Mouse (Mus musculus) thymus, adult 2 months (tissue): Measurements from ENCODE around the gene Ccsap. TPM values are rescaled to one million over a fixed set of nuclear protein-coding genes. Genes with fewer than 3 reads are reported as not detected.

ENCODE experiments used
- DNase-seq: peaks from one replicate; pipeline ENCODE4 v3.0.0; 2021
- H3K27ac ChIP-seq: fragments of 200-500 bp; 2 replicates; pipeline ENCODE4 v1.5.1; 2012; ENCODE audit warnings: low read length, control low read depth; ENCODE audit not compliant: control insufficient read depth, insufficient read depth
- H3K27me3 ChIP-seq: fragments of 200-500 bp; 2 replicates; pipeline ENCODE4 v1.6.1; 2012; ENCODE audit warnings: mild to moderate bottlenecking, low read length, moderate library complexity, mixed read lengths; ENCODE audit not compliant: control insufficient read depth, insufficient read depth
- H3K36me3 ChIP-seq: fragments of 200-500 bp; 2 replicates; pipeline ENCODE4 v1.6.1; 2012; ENCODE audit warnings: mild to moderate bottlenecking, low read length, moderate library complexity; ENCODE audit not compliant: control insufficient read depth, insufficient read depth
- H3K4me1 ChIP-seq: fragments of 200-500 bp; replicated peaks from 2 replicates; pipeline ENCODE4 v1.6.1; 2012; ENCODE audit warnings: low read length; ENCODE audit not compliant: control insufficient read depth, insufficient read depth
- H3K4me3 ChIP-seq: fragments of 200-500 bp; 2 replicates; pipeline ENCODE4 v1.5.1; 2012; ENCODE audit warnings: mild to moderate bottlenecking, low read length, control low read depth, moderate library complexity; ENCODE audit not compliant: control insufficient read depth, insufficient read depth
- CTCF ChIP-seq: fragments of 200-500 bp; IDR thresholded peaks from 2 replicates; pipeline ENCODE4 v1.5.1; 2012; ENCODE audit warnings: mild to moderate bottlenecking, control low read depth, low read length, moderate library complexity, borderline replicate concordance; ENCODE audit not compliant: control insufficient read depth, poor library complexity, insufficient read depth; ENCODE audit errors: extremely low read depth
- POLR2A ChIP-seq: fragments of 200-500 bp; IDR thresholded peaks from 2 replicates; pipeline ENCODE4 v1.6.1; 2012; ENCODE audit warnings: mild to moderate bottlenecking, low read length, control low read depth, moderate library complexity; ENCODE audit not compliant: control insufficient read depth, poor library complexity, insufficient read depth; ENCODE audit errors: extremely low read depth
- WGBS: fragments of 180-500 bp; shearing (Covaris S2); methylation state at CpG from one replicate; pipeline ENCODE4 v1.1.7; 2018; 5-methylcytosine and 5-hydroxymethylcytosine counted together
- polyA plus RNA-seq: library from polyadenylated mRNA; depleted of rRNA; stranded (reverse); fragments of >200 nt; gene quantifications from 2 replicates; pipeline ENCODE4 v1.2.3, GENCODE M21; 2012

Ccsap gene
- polyA plus RNA-seq, 1 experiment: 7.3 TPM

- no peaks in the 10 kb centered on the region for H3K27me3 ChIP-seq
- no peak overlapping the region for H3K27ac ChIP-seq
- 12% methylated on average over 13 of the region's 13 CpGs for WGBS
- H3K4me3 ChIP-seq: no peak overlapping the region
- no peak for DNase-seq
- H3K36me3 ChIP-seq: peaks cover 6% of the 10 kb centered on the region
- peaks cover 4% of the 10 kb centered on the region for H3K4me1 ChIP-seq
- TF ChIP-seq POLR2A (no peak), CTCF (no peak)
Measured at GRCm38 (mm10) chr8:123845114-123845513, 14.9 kb downstream of the Ccsap start.

DNA sequence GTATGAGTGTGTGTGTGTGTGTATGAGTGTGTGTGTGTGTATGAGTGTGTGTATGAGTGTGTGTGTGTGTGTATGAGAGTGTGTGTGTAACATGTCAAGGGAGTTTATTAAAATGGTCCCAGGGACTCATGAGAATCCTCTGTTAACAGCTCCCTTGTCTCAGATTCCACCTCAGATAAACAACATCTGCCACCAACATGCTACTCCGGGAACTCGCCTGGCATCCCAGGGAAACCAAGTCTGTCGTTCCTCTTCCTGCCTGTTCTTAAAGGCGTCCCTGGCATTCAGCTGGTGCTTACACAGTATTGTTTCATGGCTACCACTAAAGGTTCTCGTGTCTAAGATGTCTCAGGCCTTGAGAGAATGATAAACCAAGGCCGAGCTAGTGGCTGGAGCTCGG, 15.7 kb downstream of the Ccsap start:
- Histone ChIP-seq H3K27ac (no peak overlapping the region), H3K36me3 (peaks cover 6% of the 10 kb centered on the region), H3K4me1 (peaks cover 4% of the 10 kb centered on the region), H3K27me3 (no peaks in the 10 kb centered on the region), H3K4me3 (no peak overlapping the region)
- DNase-seq: no peak
- no peak for TF ChIP-seq CTCF
- WGBS: 90% methylated on average over 7 of the region's 7 CpGs

- no peak overlapping the region for H3K4me3 ChIP-seq
- WGBS: 95% methylated on average over 12 of the region's 12 CpGs
- no peak overlapping the region for H3K27ac ChIP-seq
- H3K36me3 ChIP-seq: peaks cover 6% of the 10 kb centered on the region
- TF ChIP-seq CTCF (no peak), POLR2A (no peak)
- H3K4me1 ChIP-seq: peaks cover 4% of the 10 kb centered on the region
- DNase-seq: no peak
- no peaks in the 10 kb centered on the region for H3K27me3 ChIP-seq
Measured at GRCm38 (mm10) chr8:123842086-123842485, 17.9 kb downstream of the Ccsap start.

DNA sequence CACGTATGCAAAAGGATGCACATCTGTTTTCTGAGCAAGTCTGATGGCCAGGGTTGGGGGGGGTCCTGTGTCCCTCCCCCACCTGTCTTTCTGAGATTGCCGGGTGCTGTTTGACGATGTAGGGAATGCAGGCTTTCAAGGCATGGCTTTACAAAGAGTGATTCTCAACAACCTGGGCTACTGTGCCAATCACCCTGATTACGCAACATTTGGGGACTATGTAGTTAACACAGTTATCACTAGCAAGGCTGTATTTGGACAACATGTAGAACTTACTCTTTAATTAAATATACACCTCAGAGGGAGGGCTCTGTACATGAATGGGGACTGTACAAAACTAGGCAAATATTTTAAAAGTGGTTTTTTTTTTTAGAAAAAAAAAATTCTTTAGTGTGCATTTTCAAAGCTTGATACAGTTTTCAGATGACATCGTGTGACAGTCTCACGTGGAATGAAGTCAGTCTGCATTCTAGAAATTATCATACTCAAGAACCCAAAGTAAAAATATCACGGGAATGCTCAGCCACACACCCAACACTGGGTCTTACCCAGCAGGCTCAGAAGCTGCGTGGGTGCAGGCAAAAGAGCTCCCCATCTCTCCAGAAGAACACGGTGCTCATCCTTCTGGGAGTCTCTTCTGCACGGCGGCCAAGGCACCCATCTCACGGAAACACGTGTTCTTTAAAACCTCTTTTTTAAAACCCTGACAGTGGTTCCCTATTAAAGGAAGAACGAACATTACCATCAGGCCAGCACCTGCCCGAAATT, 19.2 kb downstream of the Ccsap start:
- no peak overlapping the region for H3K27ac ChIP-seq
- no peaks in the 10 kb centered on the region for H3K27me3 ChIP-seq
- WGBS: 97% methylated on average over 15 of the region's 15 CpGs
- TF ChIP-seq POLR2A: no peak
- TF ChIP-seq CTCF: no peak
- H3K4me1 ChIP-seq: peaks cover 4% of the 10 kb centered on the region
- no peak for DNase-seq
- peaks cover 6% of the 10 kb centered on the region for H3K36me3 ChIP-seq
- H3K4me3 ChIP-seq: no peak overlapping the region

- Histone ChIP-seq H3K27ac (no peak overlapping the region), H3K4me3 (no peak overlapping the region), H3K4me1 (no peaks in the 10 kb centered on the region), H3K36me3 (peaks cover 9% of the 10 kb centered on the region), H3K27me3 (no peaks in the 10 kb centered on the region)
- TF ChIP-seq POLR2A: no peak
- no peak for TF ChIP-seq CTCF
- 90% methylated on average over 9 of the region's 9 CpGs for WGBS
- no peak for DNase-seq
Measured at GRCm38 (mm10) chr8:123838496-123838895, 21.5 kb downstream of the Ccsap start.

DNA sequence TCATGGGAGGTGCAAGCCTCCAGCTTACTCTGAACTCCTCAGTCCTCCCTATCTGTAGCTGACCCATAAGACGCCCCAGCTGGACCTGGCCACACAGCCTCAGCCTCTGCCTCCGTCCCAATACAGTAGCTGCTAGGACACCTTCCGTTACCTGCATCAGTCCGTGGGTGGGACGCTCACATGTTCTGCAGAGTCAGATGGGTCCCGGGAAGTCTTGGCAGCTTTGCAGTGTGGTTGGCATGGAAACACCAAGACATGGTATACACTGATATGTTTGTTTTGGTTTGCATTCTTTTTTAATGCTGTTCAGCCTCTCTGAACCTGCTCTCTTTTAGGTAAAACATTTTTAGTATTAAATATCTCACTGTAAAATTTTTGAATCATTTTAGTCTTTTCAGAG, 23.7 kb downstream of the Ccsap start:
- Histone ChIP-seq H3K4me1 (no peaks in the 10 kb centered on the region), H3K27ac (no peak overlapping the region), H3K36me3 (peaks cover 5% of the 10 kb centered on the region; the same call in 1 of the 2 replicates), H3K4me3 (no peak overlapping the region), H3K27me3 (no peaks in the 10 kb centered on the region)
- 94% methylated on average over 6 of the region's 6 CpGs for WGBS
- DNase-seq: no peak
- TF ChIP-seq POLR2A: no peak
- no peak for TF ChIP-seq CTCF
